Mouse (Mus musculus): ENCODE measurements around the gene Gpc6. TPM values are rescaled to one million over a fixed set of nuclear protein-coding genes. Genes with fewer than 3 reads are reported as not detected.

Gpc6 gene
- polyA plus RNA-seq, 1 experiment from 2014 or later: 57.9 TPM

DNA sequence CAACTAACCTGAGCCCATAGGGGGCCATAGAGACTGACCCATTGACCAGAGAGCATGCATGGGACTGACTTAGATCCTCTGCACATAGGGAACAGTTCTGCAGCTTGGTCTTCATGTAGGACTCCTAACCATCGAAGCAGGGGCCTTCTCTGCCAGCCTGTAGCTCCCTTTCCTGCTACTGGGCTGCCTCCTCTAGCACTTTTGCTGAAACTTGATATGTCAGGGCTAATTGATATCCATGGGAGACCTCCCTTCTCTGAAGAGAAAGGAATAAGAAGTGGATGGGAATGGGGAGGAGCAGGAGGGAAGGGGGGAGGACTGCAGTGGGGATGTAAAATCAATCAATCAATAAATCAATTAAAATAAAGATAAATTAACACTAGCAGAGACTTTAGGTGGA lies 678.7 kb downstream of the Gpc6 start:
- 52% methylated on average over 1 of the region's 1 CpGs for WGBS
- no peak for DNase-seq (ENCODE audit: low spot score)
- Histone ChIP-seq H3K4me2 (ENCODE audit: low read length) (no peak overlapping the region), H3K9ac (ENCODE audit: low read length) (no peak overlapping the region), H3K4me3 (ENCODE audit: low read depth, low read length) (no peak overlapping the region), H3K9me3 (ENCODE audit: control insufficient read depth, low read length) (no peaks in the 10 kb centered on the region), H3K36me3 (ENCODE audit: control insufficient read depth, insufficient read depth, low read length) (no peaks in the 10 kb centered on the region), H3K27me3 (replicated peaks; ENCODE audit: control insufficient read depth, insufficient read depth, low read length) (no peaks in the 10 kb centered on the region), H3K4me1 (replicated peaks; ENCODE audit: control insufficient read depth, insufficient read depth, low read length) (no peaks in the 10 kb centered on the region), H3K27ac (ENCODE audit: low read depth) (no peak overlapping the region)
- ATAC-seq (replicated peaks; ENCODE audit: low FRiP score, low TSS enrichment, low read depth): no peak

DNA sequence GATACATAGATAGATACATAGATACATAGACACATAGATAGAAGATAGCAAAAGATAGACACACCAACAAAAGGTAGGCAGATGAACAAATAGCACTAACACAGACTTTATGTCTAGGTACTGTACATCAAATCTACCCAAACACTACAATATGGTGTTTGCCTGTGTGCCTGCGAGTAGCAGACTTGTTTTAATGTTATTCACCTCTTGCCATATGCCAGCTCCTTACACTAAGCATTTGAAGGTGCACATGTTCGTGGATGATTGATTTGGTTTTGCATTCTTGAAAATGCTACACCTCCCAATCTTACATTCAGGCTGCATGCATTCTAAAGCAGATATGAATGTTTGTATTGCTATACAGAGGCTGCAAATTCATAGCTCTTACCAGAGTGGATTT lies 680.6 kb downstream of the Gpc6 start:
- Histone ChIP-seq H3K27me3 (replicated peaks; ENCODE audit: control insufficient read depth, insufficient read depth, low read length) (no peaks in the 10 kb centered on the region), H3K4me2 (ENCODE audit: low read length) (no peak overlapping the region), H3K4me3 (ENCODE audit: low read depth, low read length) (no peak overlapping the region), H3K4me1 (replicated peaks; ENCODE audit: control insufficient read depth, insufficient read depth, low read length) (no peaks in the 10 kb centered on the region), H3K36me3 (ENCODE audit: control insufficient read depth, insufficient read depth, low read length) (no peaks in the 10 kb centered on the region), H3K27ac (ENCODE audit: low read depth) (no peak overlapping the region), H3K9ac (ENCODE audit: low read length) (no peak overlapping the region), H3K9me3 (ENCODE audit: control insufficient read depth, low read length) (no peaks in the 10 kb centered on the region)
- 74% methylated on average over 2 of the region's 2 CpGs for WGBS
- no peak for DNase-seq (ENCODE audit: low spot score)
- no peak for ATAC-seq (replicated peaks; ENCODE audit: low FRiP score, low TSS enrichment, low read depth)

DNA sequence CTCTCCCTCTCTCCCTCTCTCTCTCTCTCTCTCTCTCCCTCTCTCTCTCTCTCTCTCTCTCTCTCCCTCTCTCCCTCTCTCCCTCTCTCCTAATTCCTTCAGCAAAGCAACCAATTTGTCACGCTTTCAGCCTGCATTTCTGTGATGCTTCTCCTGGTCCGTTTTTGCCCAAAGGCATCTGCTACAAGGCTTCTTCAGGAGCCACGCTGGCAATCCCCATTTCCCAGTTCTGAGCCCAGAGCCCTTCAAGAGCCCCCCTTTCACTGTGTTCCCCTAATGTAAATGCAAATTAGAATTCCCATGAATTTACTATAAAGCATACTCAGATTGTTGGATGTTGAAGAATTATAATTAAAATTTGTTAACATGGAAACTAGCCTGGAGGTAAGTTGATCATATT lies 686.0 kb downstream of the Gpc6 start:
- no peaks in the 10 kb centered on the region for H3K9me3 ChIP-seq (ENCODE audit: control insufficient read depth, low read length)
- no peak overlapping the region for H3K27ac ChIP-seq (ENCODE audit: low read depth)
- 79% methylated on average over 3 of the region's 3 CpGs for WGBS
- H3K4me2 ChIP-seq (ENCODE audit: low read length): no peak overlapping the region
- H3K4me1 ChIP-seq (replicated peaks; ENCODE audit: control insufficient read depth, insufficient read depth, low read length): no peaks in the 10 kb centered on the region
- no peak for DNase-seq (ENCODE audit: low spot score)
- H3K9ac ChIP-seq (ENCODE audit: low read length): no peak overlapping the region
- H3K36me3 ChIP-seq (ENCODE audit: control insufficient read depth, insufficient read depth, low read length): no peaks in the 10 kb centered on the region
- H3K27me3 ChIP-seq (replicated peaks; ENCODE audit: control insufficient read depth, insufficient read depth, low read length): no peaks in the 10 kb centered on the region
- H3K4me3 ChIP-seq (ENCODE audit: low read depth, low read length): no peak overlapping the region
- no peak for ATAC-seq (replicated peaks; ENCODE audit: low FRiP score, low TSS enrichment, low read depth)

DNA sequence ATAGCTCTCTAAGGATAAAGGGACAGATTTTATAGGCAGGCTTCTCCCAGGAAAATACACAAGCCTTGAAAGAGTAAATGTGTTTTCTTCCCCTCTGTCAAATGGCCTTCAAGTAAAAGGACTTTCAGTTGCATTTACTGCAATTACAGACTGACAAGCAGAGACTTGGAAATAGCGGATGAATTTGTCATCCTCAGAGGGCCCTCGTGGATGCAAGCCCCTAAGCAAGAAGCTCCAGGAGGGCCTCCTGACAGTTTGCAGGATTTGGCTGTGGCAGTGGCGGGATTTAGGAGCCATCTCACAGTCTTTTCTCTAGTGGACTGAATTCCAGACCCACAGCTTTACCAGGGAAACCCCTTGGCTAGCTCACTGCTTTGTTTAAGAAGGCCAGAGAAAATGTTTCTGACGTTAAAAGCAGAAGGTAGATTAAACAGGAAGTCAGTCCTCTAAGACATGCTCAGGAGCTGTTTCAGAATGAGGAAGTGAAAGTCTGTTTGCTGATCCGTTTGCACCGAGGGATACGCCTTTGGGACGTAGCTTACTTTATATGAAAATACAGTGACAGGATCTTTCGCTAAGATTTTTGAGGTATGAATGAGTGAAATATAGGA lies 700.1 kb downstream of the Gpc6 start:
- Histone ChIP-seq H3K4me3 (ENCODE audit: low read depth, low read length) (no peak overlapping the region), H3K9ac (ENCODE audit: low read length) (no peak overlapping the region), H3K4me1 (replicated peaks; ENCODE audit: control insufficient read depth, insufficient read depth, low read length) (no peaks in the 10 kb centered on the region), H3K27ac (ENCODE audit: low read depth) (no peak overlapping the region; the same call in 1 of the 2 replicates), H3K9me3 (ENCODE audit: control insufficient read depth, low read length) (no peaks in the 10 kb centered on the region), H3K36me3 (ENCODE audit: control insufficient read depth, insufficient read depth, low read length) (no peaks in the 10 kb centered on the region), H3K4me2 (ENCODE audit: low read length) (no peak overlapping the region), H3K27me3 (replicated peaks; ENCODE audit: control insufficient read depth, insufficient read depth, low read length) (no peaks in the 10 kb centered on the region)
- 44% methylated on average over 9 of the region's 9 CpGs for WGBS
- DNase-seq (ENCODE audit: low spot score) (no peak), ATAC-seq (replicated peaks; ENCODE audit: low FRiP score, low TSS enrichment, low read depth) (no peak)

DNA sequence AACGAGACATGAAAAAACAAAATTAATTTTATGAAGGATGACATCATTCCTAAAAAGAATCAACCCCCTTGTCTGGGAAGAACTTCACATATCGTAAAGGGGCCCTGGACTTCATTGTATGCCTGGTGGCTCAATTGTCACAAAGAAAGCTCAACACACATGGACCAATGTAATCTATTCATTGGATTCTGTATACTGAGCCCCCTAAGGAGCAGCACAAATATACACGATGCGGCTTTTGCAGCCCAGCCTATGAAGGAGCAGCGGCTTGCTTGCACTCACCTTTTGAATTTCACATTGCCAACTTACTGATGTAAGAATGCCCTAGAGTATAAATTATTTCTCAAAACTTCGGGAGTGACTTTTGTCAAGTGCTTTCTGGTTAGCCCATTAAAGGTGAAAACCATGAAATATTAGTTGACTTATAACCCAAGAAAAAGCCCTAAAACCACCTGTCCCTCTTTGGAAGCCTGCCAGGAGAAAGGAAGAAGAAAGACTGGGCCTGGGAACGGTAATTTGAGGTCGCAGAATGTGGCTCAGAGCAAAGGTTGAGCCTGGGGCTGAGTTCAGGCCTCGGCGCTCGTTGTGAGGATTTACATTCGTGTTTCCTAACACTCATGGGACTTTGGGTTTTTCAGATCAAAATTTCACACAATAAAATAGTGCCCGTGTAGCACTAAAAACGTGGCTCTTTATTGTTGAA lies 709.3 kb downstream of the Gpc6 start:
- no peak overlapping the region for H3K4me2 ChIP-seq (ENCODE audit: low read length)
- H3K4me1 ChIP-seq (replicated peaks; ENCODE audit: control insufficient read depth, insufficient read depth, low read length): no peaks in the 10 kb centered on the region
- H3K27me3 ChIP-seq (replicated peaks; ENCODE audit: control insufficient read depth, insufficient read depth, low read length): no peaks in the 10 kb centered on the region
- WGBS: 81% methylated on average over 14 of the region's 14 CpGs
- H3K27ac ChIP-seq (ENCODE audit: low read depth): no peak overlapping the region
- H3K9me3 ChIP-seq (ENCODE audit: control insufficient read depth, low read length): no peaks in the 10 kb centered on the region
- no peak overlapping the region for H3K4me3 ChIP-seq (ENCODE audit: low read depth, low read length)
- no peak overlapping the region for H3K9ac ChIP-seq (ENCODE audit: low read length)
- DNase-seq (ENCODE audit: low spot score) (no peak), ATAC-seq (replicated peaks; ENCODE audit: low FRiP score, low TSS enrichment, low read depth) (no peak)
- no peaks in the 10 kb centered on the region for H3K36me3 ChIP-seq (ENCODE audit: control insufficient read depth, insufficient read depth, low read length)

DNA sequence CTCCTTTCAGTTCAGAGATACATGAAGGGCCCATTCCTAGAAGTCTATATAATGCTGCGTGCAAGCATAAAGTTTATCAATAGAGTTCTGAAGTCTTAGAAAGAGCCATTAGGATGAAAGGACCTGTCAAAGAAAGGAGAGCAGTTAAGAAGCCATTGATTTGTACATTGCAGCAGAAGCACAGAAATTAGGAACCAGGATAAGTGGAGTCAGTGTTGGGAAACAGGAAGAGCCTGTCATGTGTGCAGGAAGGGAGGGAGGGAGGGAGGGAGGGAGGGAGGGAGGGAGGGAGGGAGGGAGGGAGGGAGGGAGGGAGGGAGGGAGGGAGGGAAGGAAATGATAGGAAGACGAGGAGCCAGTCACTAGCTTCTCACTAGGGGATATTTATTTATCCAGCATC lies 716.7 kb downstream of the Gpc6 start:
- Histone ChIP-seq H3K4me1 (replicated peaks; ENCODE audit: control insufficient read depth, insufficient read depth, low read length) (no peaks in the 10 kb centered on the region), H3K9ac (ENCODE audit: low read length) (no peak overlapping the region), H3K4me2 (ENCODE audit: low read length) (no peak overlapping the region), H3K27ac (ENCODE audit: low read depth) (no peak overlapping the region), H3K36me3 (ENCODE audit: control insufficient read depth, insufficient read depth, low read length) (no peaks in the 10 kb centered on the region), H3K9me3 (ENCODE audit: control insufficient read depth, low read length) (no peaks in the 10 kb centered on the region), H3K4me3 (ENCODE audit: low read depth, low read length) (no peak overlapping the region), H3K27me3 (replicated peaks; ENCODE audit: control insufficient read depth, insufficient read depth, low read length) (no peaks in the 10 kb centered on the region)
- ATAC-seq (replicated peaks; ENCODE audit: low FRiP score, low TSS enrichment, low read depth): no peak
- 79% methylated on average over 2 of the region's 2 CpGs for WGBS
- DNase-seq (ENCODE audit: low spot score): no peak

DNA sequence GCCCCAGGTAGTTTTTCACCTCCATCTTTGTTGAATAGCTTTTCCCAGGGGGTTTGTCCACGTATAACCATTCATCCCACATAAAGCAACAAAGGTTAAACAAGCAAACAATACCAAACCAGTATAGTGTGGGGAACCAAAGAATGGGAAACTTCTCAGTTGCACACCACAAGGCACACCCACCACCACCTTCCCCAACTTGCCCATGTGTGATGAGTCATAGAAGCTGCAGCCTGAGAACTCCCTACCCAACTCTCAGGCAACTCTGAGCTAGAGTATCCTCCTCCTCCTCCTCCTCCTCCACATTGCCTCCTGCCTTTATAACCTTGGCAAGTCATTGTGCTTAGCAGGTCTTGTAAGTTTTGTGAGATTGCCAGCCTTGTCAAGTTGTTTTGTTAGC lies 718.0 kb downstream of the Gpc6 start:
- Histone ChIP-seq H3K27ac (ENCODE audit: low read depth) (no peak overlapping the region), H3K9ac (ENCODE audit: low read length) (no peak overlapping the region), H3K36me3 (ENCODE audit: control insufficient read depth, insufficient read depth, low read length) (no peaks in the 10 kb centered on the region), H3K4me1 (replicated peaks; ENCODE audit: control insufficient read depth, insufficient read depth, low read length) (no peaks in the 10 kb centered on the region), H3K4me3 (ENCODE audit: low read depth, low read length) (no peak overlapping the region), H3K9me3 (ENCODE audit: control insufficient read depth, low read length) (no peaks in the 10 kb centered on the region), H3K4me2 (ENCODE audit: low read length) (no peak overlapping the region), H3K27me3 (replicated peaks; ENCODE audit: control insufficient read depth, insufficient read depth, low read length) (no peaks in the 10 kb centered on the region)
- WGBS: 91% methylated on average over 1 of the region's 1 CpGs
- ATAC-seq (replicated peaks; ENCODE audit: low FRiP score, low TSS enrichment, low read depth): no peak
- no peak for DNase-seq (ENCODE audit: low spot score)

DNA sequence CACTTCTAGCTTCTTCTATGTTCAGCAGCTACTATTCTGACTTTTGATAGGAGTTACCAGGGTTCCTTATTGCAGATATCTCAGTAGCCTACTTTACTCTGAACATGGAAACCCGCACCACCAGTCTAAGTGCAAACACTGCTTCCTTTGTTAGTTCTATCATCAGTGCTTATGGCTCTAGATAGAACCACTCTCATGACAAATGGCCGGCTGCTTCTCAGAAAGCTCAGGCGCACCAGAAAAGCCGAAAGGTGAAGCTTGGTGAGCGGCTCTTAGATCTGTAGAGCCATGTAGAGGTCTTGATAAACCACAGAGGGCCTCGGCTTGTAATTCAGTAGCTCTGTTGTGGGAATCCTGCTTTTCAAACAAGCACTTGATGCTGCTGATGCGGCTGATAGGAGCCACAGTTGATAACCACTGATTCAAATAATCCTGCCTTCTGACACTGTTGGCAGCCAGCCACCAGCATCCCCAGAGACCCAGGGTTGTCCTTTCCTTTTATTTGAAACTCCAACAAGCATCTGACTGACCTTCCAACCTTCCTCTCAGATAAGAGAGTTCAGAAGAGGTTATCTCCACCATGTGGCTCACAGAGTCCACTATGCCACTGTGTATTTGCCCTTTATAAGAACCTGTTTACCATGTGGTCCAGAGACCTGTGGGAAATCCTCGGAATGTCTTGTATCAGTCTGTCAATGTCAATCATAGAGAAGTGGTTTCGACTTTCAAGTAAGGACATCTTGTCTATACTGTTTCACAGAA lies 723.3 kb downstream of the Gpc6 start:
- DNase-seq (ENCODE audit: low spot score): no peak

More for the DNA sequence above, 723.3 kb downstream of the Gpc6 start:
- Histone ChIP-seq H3K27me3 (replicated peaks; ENCODE audit: control insufficient read depth, insufficient read depth, low read length) (no peaks in the 10 kb centered on the region), H3K4me2 (ENCODE audit: low read length) (no peak overlapping the region), H3K9me3 (ENCODE audit: control insufficient read depth, low read length) (no peaks in the 10 kb centered on the region), H3K36me3 (ENCODE audit: control insufficient read depth, insufficient read depth, low read length) (no peaks in the 10 kb centered on the region), H3K4me1 (replicated peaks; ENCODE audit: control insufficient read depth, insufficient read depth, low read length) (0 out of 2 replicates have a peak, but pooled peaks cover 10% of the 10 kb centered on the region), H3K4me3 (ENCODE audit: low read depth, low read length) (no peak overlapping the region), H3K9ac (ENCODE audit: low read length) (no peak overlapping the region), H3K27ac (ENCODE audit: low read depth) (no peak overlapping the region)
- 48% methylated on average over 9 of the region's 9 CpGs for WGBS
- ATAC-seq (replicated peaks; ENCODE audit: low FRiP score, low TSS enrichment, low read depth): no peak
